Mouse (Mus musculus): ENCODE measurements around the gene Dnm3. TPM values are rescaled to one million over a fixed set of nuclear protein-coding genes. Genes with fewer than 3 reads are reported as not detected.

Gene Dnm3
- total RNA-seq, 2 experiments from 2014 or later: 1.2 TPM; not detected in 1

- no peak for ATAC-seq (replicated peaks; ENCODE audit: low FRiP score, poor library complexity, severe bottlenecking)
Observed at GRCm38 (mm10) chr1:162052138-162052537, 425.7 kb downstream of the Dnm3 start.

GRCm38 (mm10) chr1:162051710-162052109 is 426.1 kb downstream of the Dnm3 start:
- ATAC-seq (replicated peaks; ENCODE audit: low FRiP score, poor library complexity, severe bottlenecking): no peak

- no peak for ATAC-seq (replicated peaks; ENCODE audit: low FRiP score, poor library complexity, severe bottlenecking)
Observed at GRCm38 (mm10) chr1:162047673-162048072, 430.2 kb downstream of the Dnm3 start.

- no peak for ATAC-seq (replicated peaks; ENCODE audit: low FRiP score, poor library complexity, severe bottlenecking)
Observed at GRCm38 (mm10) chr1:162043788-162044717, 433.8 kb downstream of the Dnm3 start.

- ATAC-seq (replicated peaks; ENCODE audit: low FRiP score, poor library complexity, severe bottlenecking): no peak
Observed at GRCm38 (mm10) chr1:162043216-162043615, 434.6 kb downstream of the Dnm3 start.

- no peak for ATAC-seq (replicated peaks; ENCODE audit: low FRiP score, poor library complexity, severe bottlenecking)
Observed at GRCm38 (mm10) chr1:162042384-162042783, 435.4 kb downstream of the Dnm3 start.

GRCm38 (mm10) chr1:162040490-162041274 is 437.2 kb downstream of the Dnm3 start:
- no peak for ATAC-seq (replicated peaks; ENCODE audit: low FRiP score, poor library complexity, severe bottlenecking)

GRCm38 (mm10) chr1:162039808-162040207 is 438.0 kb downstream of the Dnm3 start:
- ATAC-seq (replicated peaks; ENCODE audit: low FRiP score, poor library complexity, severe bottlenecking): no peak

- no peak for ATAC-seq (replicated peaks; ENCODE audit: low FRiP score, poor library complexity, severe bottlenecking)
Observed at GRCm38 (mm10) chr1:162039011-162039595, 438.7 kb downstream of the Dnm3 start.

- no peak for ATAC-seq (replicated peaks; ENCODE audit: low FRiP score, poor library complexity, severe bottlenecking)
Observed at GRCm38 (mm10) chr1:162038431-162038830, 439.4 kb downstream of the Dnm3 start.

- ATAC-seq (replicated peaks; ENCODE audit: low FRiP score, poor library complexity, severe bottlenecking): no peak
Observed at GRCm38 (mm10) chr1:162037968-162038421, 439.8 kb downstream of the Dnm3 start.

GRCm38 (mm10) chr1:162037185-162037765 is 440.6 kb downstream of the Dnm3 start:
- no peak for ATAC-seq (replicated peaks; ENCODE audit: low FRiP score, poor library complexity, severe bottlenecking)

- no peak for ATAC-seq (replicated peaks; ENCODE audit: low FRiP score, poor library complexity, severe bottlenecking)
Observed at GRCm38 (mm10) chr1:162036461-162036835, 441.4 kb downstream of the Dnm3 start.

- no peak for ATAC-seq (replicated peaks; ENCODE audit: low FRiP score, poor library complexity, severe bottlenecking)
Observed at GRCm38 (mm10) chr1:162035800-162036460, 441.9 kb downstream of the Dnm3 start.

- no peak for ATAC-seq (replicated peaks; ENCODE audit: low FRiP score, poor library complexity, severe bottlenecking)
Observed at GRCm38 (mm10) chr1:162023681-162024270, 454.1 kb downstream of the Dnm3 start.

- ATAC-seq (replicated peaks; ENCODE audit: low FRiP score, poor library complexity, severe bottlenecking): no peak
Observed at GRCm38 (mm10) chr1:162020766-162021165, 457.1 kb downstream of the Dnm3 start.

GRCm38 (mm10) chr1:162020303-162020731 is 457.5 kb downstream of the Dnm3 start:
- no peak for ATAC-seq (replicated peaks; ENCODE audit: low FRiP score, poor library complexity, severe bottlenecking)

- no peak for ATAC-seq (replicated peaks; ENCODE audit: low FRiP score, poor library complexity, severe bottlenecking)
Observed at GRCm38 (mm10) chr1:162018601-162018977, 459.2 kb downstream of the Dnm3 start.

GRCm38 (mm10) chr1:162017975-162018600 is 459.7 kb downstream of the Dnm3 start:
- ATAC-seq (replicated peaks; ENCODE audit: low FRiP score, poor library complexity, severe bottlenecking): no peak
